Mouse (Mus musculus): ENCODE data around the gene Sult1c1.
"Not testable (repeated sequence)": the region's sequence is repeated elsewhere in the genome, so short reads cannot be mapped to it uniquely, and the experiment has no call there.

Sult1c1 gene

GRCm38 (mm10) chr17:53990574-53990973 is at the start of gene Sult1c1:
Gene Sult1c1, minus strand, starts transcription at chr17:53990674.
- DNase-seq (ENCODE audit: low spot score): no peak

- peak; percentile 12 for DNase-seq (ENCODE audit: low spot score)
These were observed 23.7 kb upstream of the Sult1c1 start for GRCm38 (mm10) chr17:54014204-54014603.

GRCm38 (mm10) chr17:54011196-54011595 is 20.7 kb upstream of the Sult1c1 start:
- DNase-seq (ENCODE audit: low spot score): no peak

- not testable (repeated sequence) for DNase-seq (ENCODE audit: low spot score)
These were observed 20.1 kb upstream of the Sult1c1 start for GRCm38 (mm10) chr17:54010536-54010935.

GRCm38 (mm10) chr17:54003522-54003921 is 13.0 kb upstream of the Sult1c1 start:
- no peak for DNase-seq (ENCODE audit: low spot score)

GRCm38 (mm10) chr17:53973606-53974005 is 16.9 kb downstream of the Sult1c1 start:
- no peak for DNase-seq (ENCODE audit: low spot score)

- DNase-seq (ENCODE audit: low spot score): no peak
These were observed 48.8 kb downstream of the Sult1c1 start for GRCm38 (mm10) chr17:53941569-53942162.

- no peak for DNase-seq (ENCODE audit: low spot score)
These were observed 49.7 kb downstream of the Sult1c1 start for GRCm38 (mm10) chr17:53940726-53941125.
